Mouse (Mus musculus): Measurements from ENCODE around the gene Nudt22.

DNA sequence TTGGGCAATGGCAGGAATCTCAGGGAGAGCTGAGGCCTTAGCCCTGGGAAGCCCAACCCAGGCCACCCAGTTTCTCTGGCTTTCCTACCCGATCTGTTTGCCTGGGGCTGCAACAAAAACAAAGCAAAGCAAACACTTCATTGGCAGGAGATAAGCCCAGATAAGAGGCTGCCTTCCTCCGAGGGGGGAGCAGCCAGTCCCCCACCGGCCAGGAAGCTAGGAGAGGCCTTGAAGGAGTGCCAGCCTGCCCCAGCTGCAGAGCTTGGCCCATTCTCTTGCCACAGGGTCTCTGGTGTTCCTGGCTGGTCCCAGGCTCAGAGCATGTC lies 43.2 kb downstream of the Nudt22 start:
- TF ChIP-seq CTCF (IDR thresholded peaks at IDR 0.05; ENCODE audit: extremely low read depth, insufficient read length, insufficient replicate concordance, low read depth, low read length) (no peak), POLR2A (IDR thresholded peaks at IDR 0.05; ENCODE audit: low read depth, low read length) (no peak)
